Mouse (Mus musculus) MEL (cell line): ENCODE measurements around the gene Adprm. TPM values are rescaled to one million over a fixed set of nuclear protein-coding genes. Genes with fewer than 3 reads are reported as not detected.

Experiments used
- DNase-seq: peaks from one replicate; pipeline ENCODE4 v3.0.0; 2011; ENCODE audit warnings: low read depth, low spot score
- H3K27ac ChIP-seq: 2 replicates; pipeline ENCODE4 v1.5.1; 2012; ENCODE audit warnings: low read depth, mild to moderate bottlenecking, control low read depth, low read length, moderate library complexity; ENCODE audit not compliant: control insufficient read depth
- H3K27me3 ChIP-seq, 2 experiments: fragments of 150-350 bp in 1 of 2; sonication (generic) in 1 of 2; 2 replicates each; pipeline ENCODE4 v1.6.1; 2012; ENCODE audit warnings: low read length in 2 of 2, mild to moderate bottlenecking in 2 of 2, improper control_type of control experiment in 1 of 2, moderate library complexity in 1 of 2; ENCODE audit not compliant: insufficient read depth in 2 of 2, control insufficient read depth in 1 of 2
- H3K36me3 ChIP-seq, 2 experiments: 2 replicates each; pipeline ENCODE4 v1.6.1; 2012 to 2014; ENCODE audit warnings: low read length in 2 of 2, improper control_type of control experiment in 1 of 2, inconsistent platforms in 1 of 2, mild to moderate bottlenecking in 1 of 2; ENCODE audit not compliant: insufficient read depth in 2 of 2, control insufficient read depth in 1 of 2
- H3K4me1 ChIP-seq, 2 experiments: fragments of 150-350 bp in 1 of 2; sonication (generic) in 1 of 2; 2 replicates each; pipeline ENCODE4 v1.6.1; 2012; ENCODE audit warnings: low read length in 2 of 2, improper control_type of control experiment in 1 of 2, mild to moderate bottlenecking in 1 of 2; ENCODE audit not compliant: insufficient read depth in 2 of 2, control insufficient read depth in 1 of 2
- H3K4me3 ChIP-seq, 2 experiments: fragments of 150-350 bp in 1 of 2; sonication (generic) in 1 of 2; 2 replicates each; pipeline ENCODE4 v1.5.1; 2012; ENCODE audit warnings: low read depth in 2 of 2, low read length in 2 of 2, mild to moderate bottlenecking in 2 of 2, moderate library complexity in 2 of 2, control low read depth in 1 of 2, improper control_type of control experiment in 1 of 2; ENCODE audit not compliant: control insufficient read depth in 1 of 2, insufficient read depth in 1 of 2
- H3K79me2 ChIP-seq: 2 replicates; pipeline ENCODE4 v1.6.1; 2012; ENCODE audit warnings: mild to moderate bottlenecking, low read length, moderate library complexity; ENCODE audit not compliant: control insufficient read depth, poor library complexity, insufficient read depth
- H3K9ac ChIP-seq: 2 replicates; pipeline ENCODE4 v1.6.1; 2012; ENCODE audit warnings: low read depth, mild to moderate bottlenecking, control low read depth, low read length, moderate library complexity; ENCODE audit not compliant: control insufficient read depth, poor library complexity, severe bottlenecking
- H3K9me3 ChIP-seq: fragments of 150-350 bp; sonication (generic); replicated peaks from 2 replicates; pipeline ENCODE4 v1.6.1; 2012; ENCODE audit warnings: mild to moderate bottlenecking, low read length, improper control_type of control experiment, moderate library complexity; ENCODE audit not compliant: insufficient read depth
- CHD1 ChIP-seq: IDR thresholded peaks from 2 replicates; pipeline ENCODE4 v1.6.1; 2012; ENCODE audit warnings: low read depth, mild to moderate bottlenecking, inconsistent platforms, low read length, improper control_type of control experiment
- ELF1 ChIP-seq: IDR thresholded peaks from 2 replicates; pipeline ENCODE4 v1.6.1; 2014; ENCODE audit warnings: low read depth, mild to moderate bottlenecking, inconsistent platforms, low read length, improper control_type of control experiment, moderate library complexity
- EP300 ChIP-seq, 2 experiments: IDR thresholded peaks; 2 replicates each; pipeline ENCODE4 v1.6.1; 2011; ENCODE audit warnings: improper control_type of control experiment in 2 of 2, low read length in 2 of 2, low read depth in 1 of 2, mild to moderate bottlenecking in 1 of 2
- KAT2A ChIP-seq: conservative IDR thresholded peaks from 2 replicates; pipeline ENCODE4 v1.6.1; 2012; ENCODE audit warnings: low read depth, low read length, improper control_type of control experiment, inconsistent platforms
- MAX ChIP-seq: IDR thresholded peaks from 2 replicates; pipeline ENCODE4 v1.6.1; 2011; ENCODE audit warnings: low read length, improper control_type of control experiment
- MEF2A ChIP-seq: IDR thresholded peaks from 2 replicates; pipeline ENCODE4 v1.6.1; 2014; ENCODE audit warnings: low read depth, mild to moderate bottlenecking, inconsistent platforms, low read length, improper control_type of control experiment; ENCODE audit not compliant: poor library complexity, insufficient replicate concordance, severe bottlenecking; ENCODE audit errors: extremely low read depth
- MXI1 ChIP-seq: IDR thresholded peaks from 2 replicates; pipeline ENCODE4 v1.6.1; 2011; ENCODE audit warnings: mild to moderate bottlenecking, low read depth, low read length, improper control_type of control experiment
- MYC ChIP-seq: IDR thresholded peaks from 2 replicates; pipeline ENCODE4 v1.6.1; 2011; ENCODE audit warnings: low read depth, mild to moderate bottlenecking, low read length, improper control_type of control experiment, moderate library complexity
- NRF1 ChIP-seq: IDR thresholded peaks from 2 replicates; pipeline ENCODE4 v1.6.1; 2014; ENCODE audit warnings: low read depth, mild to moderate bottlenecking, inconsistent platforms, low read length, improper control_type of control experiment, moderate library complexity; ENCODE audit not compliant: poor library complexity, insufficient read depth, severe bottlenecking
- POLR2A ChIP-seq, 2 experiments: IDR thresholded peaks; 2 replicates each; pipeline ENCODE4 v1.6.1; 2011 to 2012; ENCODE audit warnings: low read length in 2 of 2, mild to moderate bottlenecking in 2 of 2, control low read depth in 1 of 2, improper control_type of control experiment in 1 of 2, low read depth in 1 of 2, moderate library complexity in 1 of 2; ENCODE audit not compliant: control insufficient read depth in 1 of 2, insufficient read depth in 1 of 2, poor library complexity in 1 of 2
- POLR2AphosphoS2 ChIP-seq: IDR thresholded peaks from 2 replicates; pipeline ENCODE4 v1.6.1; 2011; ENCODE audit warnings: low read length, improper control_type of control experiment
- RAD21 ChIP-seq: IDR thresholded peaks from 2 replicates; pipeline ENCODE4 v1.6.1; 2011; ENCODE audit warnings: mild to moderate bottlenecking, low read depth, low read length, improper control_type of control experiment
- SIN3A ChIP-seq: IDR thresholded peaks from 2 replicates; pipeline ENCODE4 v1.6.1; 2012; ENCODE audit warnings: low read length, improper control_type of control experiment, inconsistent platforms
- TAL1 ChIP-seq: IDR thresholded peaks from 2 replicates; pipeline ENCODE4 v1.6.1; 2012; ENCODE audit warnings: mild to moderate bottlenecking, inconsistent platforms, low read length, moderate library complexity, mixed read lengths
- TBP ChIP-seq: IDR thresholded peaks from 2 replicates; pipeline ENCODE4 v1.8.0; 2011; ENCODE audit warnings: low read depth, low read length, improper control_type of control experiment
- TCF12 ChIP-seq: IDR thresholded peaks from 2 replicates; pipeline ENCODE4 v1.6.1; 2014; ENCODE audit warnings: low read depth, mild to moderate bottlenecking, inconsistent platforms, low read length, improper control_type of control experiment, moderate library complexity
- UBTF ChIP-seq: IDR thresholded peaks from 2 replicates; pipeline ENCODE4 v1.6.1; 2012; ENCODE audit warnings: low read depth, mild to moderate bottlenecking, inconsistent platforms, low read length, improper control_type of control experiment, moderate library complexity, borderline replicate concordance; ENCODE audit not compliant: insufficient read depth
- USF2 ChIP-seq, 2 experiments: IDR thresholded peaks; 2 replicates each; pipeline ENCODE4 v1.6.1; 2011 to 2012; ENCODE audit warnings: improper control_type of control experiment in 2 of 2, low read length in 2 of 2, borderline replicate concordance in 1 of 2, inconsistent platforms in 1 of 2, low read depth in 1 of 2, mild to moderate bottlenecking in 1 of 2; ENCODE audit not compliant: insufficient read depth in 1 of 2
- ZKSCAN1 ChIP-seq: IDR thresholded peaks from 2 replicates; pipeline ENCODE4 v1.6.1; 2012; ENCODE audit warnings: low read depth, mild to moderate bottlenecking, inconsistent platforms, low read length, improper control_type of control experiment, moderate library complexity
- ZMIZ1 ChIP-seq: IDR thresholded peaks from 2 replicates; pipeline ENCODE4 v1.6.1; 2012; ENCODE audit warnings: low read depth, mild to moderate bottlenecking, inconsistent platforms, low read length, improper control_type of control experiment, moderate library complexity
- ZNF384 ChIP-seq: IDR thresholded peaks from 2 replicates; pipeline ENCODE4 v1.6.1; 2012; ENCODE audit warnings: low read depth, mild to moderate bottlenecking, inconsistent platforms, low read length, improper control_type of control experiment
- polyA plus RNA-seq, 2 experiments: library from polyadenylated mRNA; stranded (reverse) in 1 of 2; unstranded in 1 of 2; fragments of >175 nt in 1 of 2; fragments of >200 nt in 1 of 2; gene quantifications; 2 replicates each; pipeline versions ENCODE4 v1.2.1 to v1.2.4; 2012; ENCODE audit warnings: low replicate concordance in 2 of 2, low read depth in 1 of 2; ENCODE audit not compliant: insufficient read length in 2 of 2, insufficient read depth in 1 of 2, missing spikeins in 1 of 2
- total RNA-seq: library from RNA; depleted of rRNA; stranded (reverse); fragments of 300-350 nt; gene quantifications from 2 replicates; pipeline ENCODE4 v1.2.3, GENCODE M21; 2012

The Adprm gene
- total and polyA plus RNA-seq, 3 experiments: 19.7 to 531 (median 23.0) TPM

GRCm38 (mm10) chr11:67000671-67001070, 51.7 kb downstream of the Adprm start:
- TF ChIP-seq ZNF384: no peak
- no peak for TF ChIP-seq UBTF
- no peak for TF ChIP-seq MAX
- TF ChIP-seq MYC: no peak
- TF ChIP-seq MEF2A: no peak
- Histone ChIP-seq H3K79me2 (no peaks in the 10 kb centered on the region), H3K27me3 (no peaks in the 10 kb centered on the region), H3K4me1 (no peaks in the 10 kb centered on the region; a peak in 1 of 4 replicates), H3K4me3 (no peak overlapping the region), H3K9me3 (no peaks in the 10 kb centered on the region), H3K9ac (no peak overlapping the region), H3K27ac (no peak overlapping the region), H3K36me3 (peaks cover 0 to 4% of the 10 kb centered on the region in 2 experiments; a peak in 1 of 4 replicates)
- DNase-seq: no peak

DNA sequence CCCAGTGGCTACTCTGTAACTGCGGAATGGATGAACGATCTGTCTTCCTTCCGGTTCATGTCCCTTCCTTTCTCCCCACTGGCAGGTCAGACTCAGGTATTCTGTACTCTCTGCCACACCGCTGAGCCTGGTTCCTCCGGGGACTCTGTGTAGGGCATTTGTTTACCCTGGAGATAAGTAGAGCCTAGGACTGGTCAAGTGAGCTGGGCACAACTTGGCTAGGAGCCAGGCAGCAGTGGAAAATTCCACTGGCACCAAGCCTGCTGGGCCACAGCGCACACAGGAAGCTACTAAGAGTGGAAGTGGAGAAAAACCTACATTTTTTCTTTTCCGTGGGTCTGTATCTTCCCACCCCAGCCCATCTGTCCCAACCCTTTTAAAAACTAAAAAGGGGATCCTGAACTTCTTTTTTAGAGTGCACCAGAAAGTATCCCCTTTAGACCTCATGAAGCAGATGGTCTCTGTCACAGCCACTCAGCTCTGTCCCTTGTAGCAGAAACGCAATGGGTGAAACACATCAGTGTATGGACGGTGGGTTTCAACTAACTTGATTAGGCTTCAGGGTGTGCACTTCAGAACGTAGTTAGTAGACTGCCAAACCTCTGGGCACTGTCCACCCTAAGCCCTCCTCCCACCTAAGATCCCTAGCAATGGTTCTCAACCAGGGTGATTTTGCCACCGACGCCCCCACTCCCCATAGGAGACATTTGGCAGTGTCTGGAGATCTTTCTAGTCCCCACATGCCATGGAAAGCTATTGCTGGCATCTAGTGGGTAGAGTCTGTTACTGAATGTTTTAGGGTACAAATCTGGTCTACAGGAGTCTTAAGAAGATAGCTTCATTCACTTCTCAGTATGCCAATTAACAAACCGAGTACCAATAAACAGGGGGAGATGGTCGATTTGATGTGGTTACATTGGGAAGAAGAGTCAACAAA, 53.7 kb downstream of the Adprm start:
- no peaks in the 10 kb centered on the region; a peak in 1 of 4 replicates for H3K4me1 ChIP-seq
- H3K9me3 ChIP-seq: no peaks in the 10 kb centered on the region
- H3K27me3 ChIP-seq: no peaks in the 10 kb centered on the region
- no peak for DNase-seq
- no peaks in the 10 kb centered on the region for H3K79me2 ChIP-seq
- H3K27ac ChIP-seq: no peak overlapping the region
- TF ChIP-seq RAD21: no peak
- no peak for TF ChIP-seq ZNF384
- no peak for TF ChIP-seq MEF2A
- no peak for TF ChIP-seq TBP
- no peak for TF ChIP-seq UBTF
- no peak for TF ChIP-seq MYC
- TF ChIP-seq ELF1: no peak
- TF ChIP-seq NRF1: no peak
- no peak for TF ChIP-seq KAT2A
- TF ChIP-seq ZKSCAN1: no peak
- no peak for TF ChIP-seq POLR2AphosphoS2
- no peak for TF ChIP-seq TAL1
- TF ChIP-seq SIN3A: no peak
- no peak for TF ChIP-seq POLR2A (IDR thresholded peaks at IDR 0.05; ENCODE audit: control insufficient read depth in 1 of 2, insufficient read depth in 1 of 2, low read depth in 1 of 2, low read length in 2 of 2, poor library complexity in 1 of 2)
- no peak for TF ChIP-seq CHD1
- TF ChIP-seq USF2 (IDR thresholded peaks at IDR 0.05; ENCODE audit: borderline replicate concordance in 1 of 2, insufficient read depth in 1 of 2, low read depth in 1 of 2, low read length in 2 of 2): no peak
- TF ChIP-seq MXI1: no peak
- TF ChIP-seq TCF12: no peak
- TF ChIP-seq ZMIZ1: no peak
- no peak for TF ChIP-seq EP300 (IDR thresholded peaks at IDR 0.05; ENCODE audit: low read depth in 1 of 2, low read length in 2 of 2)
- peaks cover 0 to 4% of the 10 kb centered on the region in 2 experiments; a peak in 1 of 4 replicates for H3K36me3 ChIP-seq
- no peak overlapping the region for H3K4me3 ChIP-seq
- no peak overlapping the region for H3K9ac ChIP-seq
